In the genomic region with DNA sequence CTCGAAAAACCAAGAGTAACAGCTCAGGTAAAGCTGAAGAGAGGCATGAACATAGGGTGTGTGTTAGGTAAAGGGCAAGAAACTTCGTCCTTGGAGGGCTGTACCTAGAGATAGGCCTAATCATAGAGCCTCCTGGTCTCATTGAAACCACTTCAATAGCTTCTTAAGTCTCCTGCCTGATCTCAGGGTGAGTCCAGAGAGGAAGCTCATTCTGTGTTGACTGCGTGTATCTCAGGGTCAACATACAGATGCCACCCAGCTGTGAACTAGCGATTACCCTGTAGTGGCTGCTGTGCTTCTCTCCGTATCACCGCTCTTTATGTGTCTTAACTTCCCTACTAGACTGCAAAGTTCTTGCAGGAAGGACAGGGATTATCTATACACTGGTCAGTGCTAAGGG, we compare ENCODE assay signal across 18 mouse cellular contexts. TPM values are rescaled to one million over a fixed set of nuclear protein-coding genes. Genes with fewer than 3 reads are reported as not detected.
"Had no signal": no experiment of that assay in that cellular context is flagged by ENCODE, and none has a peak within 500 bp of the region (broad histone marks: within the 10 kb centered on the region; RNA-seq: fewer than 3 reads in every experiment).

No protein-coding gene starts in this region.

RNA-seq across cellular contexts. Expression of a gene that starts 13.6 kb away (rescaled TPM):
- total RNA-seq: left cerebral cortex, adult 18-20 months; left cerebral cortex, adult 2 months; midbrain, postnatal 0 days; monocyte, adult 5-6 weeks had no signal
- polyA plus RNA-seq: liver, adult 2 months; liver, postnatal 0 days; lung, adult 2 months; lung, embryonic 15.5 days; lung, postnatal 0 days; macrophage; midbrain, embryonic 10.5 days; midbrain, embryonic 11.5 days; midbrain, embryonic 12.5 days; midbrain, embryonic 14.5 days; midbrain, embryonic 15.5 days; midbrain, embryonic 16.5 days; midbrain, postnatal 0 days; myocyte; neural tube, embryonic 12.5 days had no signal
